Mouse (Mus musculus) hematopoietic stem cell, adult 5-6 weeks (primary cell): Measurements from ENCODE around the gene Sap18. TPM values are rescaled to one million over a fixed set of nuclear protein-coding genes. Genes with fewer than 3 reads are reported as not detected.
"Not testable (repeated sequence)": the region's sequence is repeated elsewhere in the genome, so short reads cannot be mapped to it uniquely, and the experiment has no call there.

Experiments
- ATAC-seq, 2 experiments: fragments of 125-278 bp in 1 of 2; replicated peaks in 1 of 2; 2 replicates each; pipeline ENCODE4 v1.8.0; 2016 to 2017; ENCODE audit warnings: inconsistent platforms in 2 of 2, mild to moderate bottlenecking in 2 of 2, moderate number of reproducible peaks in 2 of 2, low read depth in 1 of 2, moderate TSS enrichment in 1 of 2; ENCODE audit not compliant: low FRiP score in 2 of 2, poor library complexity in 2 of 2, severe bottlenecking in 2 of 2, insufficient read depth in 1 of 2, low TSS enrichment in 1 of 2
- total RNA-seq: library from RNA; stranded (forward); fragments of 172-1452, 232-1000 nt; gene quantifications from 2 replicates; pipeline ENCODE4 v1.2.3, GENCODE M21; 2017

The Sap18 gene
- total RNA-seq, 1 experiment from 2014 or later = 52.1 TPM

DNA sequence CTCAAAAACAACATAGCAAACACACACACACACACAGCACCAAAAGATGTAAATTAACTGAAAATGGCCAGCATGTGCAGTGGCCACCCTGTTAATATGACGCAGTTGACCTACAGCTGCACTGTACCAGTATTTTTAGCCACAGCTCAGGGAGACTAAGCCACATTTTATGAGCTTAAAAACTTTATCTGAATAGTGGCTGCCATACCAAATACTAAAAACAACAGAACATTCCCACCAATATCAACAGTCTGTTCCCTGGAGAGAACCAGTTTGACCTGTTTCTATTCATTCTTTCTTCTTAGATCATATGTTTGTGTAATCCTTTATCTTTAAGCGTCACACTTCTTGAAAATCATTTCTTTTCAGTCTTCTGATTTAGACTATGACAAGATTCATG lies 12.9 kb downstream of the Sap18 start:
- no peak for ATAC-seq

DNA sequence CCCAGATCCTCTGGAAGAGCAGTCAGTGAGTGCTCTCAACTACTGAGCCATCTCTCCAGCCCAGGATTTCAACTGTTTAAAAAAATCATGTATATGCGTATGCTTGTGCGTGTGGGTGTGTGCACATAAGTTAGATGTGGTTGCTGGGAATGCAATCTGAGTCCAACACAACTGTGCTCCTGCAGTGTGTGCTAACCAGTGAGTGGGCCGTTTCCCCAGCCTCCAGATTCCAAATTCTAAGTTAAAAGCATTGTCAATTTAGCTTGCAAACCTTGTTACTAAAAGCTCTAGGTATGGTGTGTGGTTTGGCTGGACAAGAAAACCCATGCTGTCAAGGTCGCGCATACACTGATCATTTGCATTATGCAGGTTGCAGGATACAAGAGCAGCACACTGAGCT lies 13.9 kb downstream of the Sap18 start:
- ATAC-seq = no peak

DNA sequence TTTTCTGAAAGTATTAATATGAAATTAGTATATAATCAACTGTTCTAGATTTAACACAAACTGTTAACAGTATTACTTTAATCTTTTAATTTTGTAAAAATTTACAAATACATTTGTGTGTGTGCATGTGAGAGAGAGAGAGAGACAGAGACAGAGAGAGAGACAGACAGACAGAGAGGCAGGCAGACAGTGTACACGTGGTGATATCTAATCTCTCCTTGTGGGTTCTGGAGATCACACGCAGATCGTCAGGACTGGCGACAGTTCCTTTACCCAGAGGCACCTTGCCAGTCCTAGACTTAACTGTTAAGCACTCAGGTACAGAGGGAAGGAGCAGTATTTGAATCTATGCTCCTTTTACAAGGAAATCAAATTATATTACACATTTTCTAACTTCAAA lies 22.9 kb downstream of the Sap18 start:
- ATAC-seq = no peak

DNA sequence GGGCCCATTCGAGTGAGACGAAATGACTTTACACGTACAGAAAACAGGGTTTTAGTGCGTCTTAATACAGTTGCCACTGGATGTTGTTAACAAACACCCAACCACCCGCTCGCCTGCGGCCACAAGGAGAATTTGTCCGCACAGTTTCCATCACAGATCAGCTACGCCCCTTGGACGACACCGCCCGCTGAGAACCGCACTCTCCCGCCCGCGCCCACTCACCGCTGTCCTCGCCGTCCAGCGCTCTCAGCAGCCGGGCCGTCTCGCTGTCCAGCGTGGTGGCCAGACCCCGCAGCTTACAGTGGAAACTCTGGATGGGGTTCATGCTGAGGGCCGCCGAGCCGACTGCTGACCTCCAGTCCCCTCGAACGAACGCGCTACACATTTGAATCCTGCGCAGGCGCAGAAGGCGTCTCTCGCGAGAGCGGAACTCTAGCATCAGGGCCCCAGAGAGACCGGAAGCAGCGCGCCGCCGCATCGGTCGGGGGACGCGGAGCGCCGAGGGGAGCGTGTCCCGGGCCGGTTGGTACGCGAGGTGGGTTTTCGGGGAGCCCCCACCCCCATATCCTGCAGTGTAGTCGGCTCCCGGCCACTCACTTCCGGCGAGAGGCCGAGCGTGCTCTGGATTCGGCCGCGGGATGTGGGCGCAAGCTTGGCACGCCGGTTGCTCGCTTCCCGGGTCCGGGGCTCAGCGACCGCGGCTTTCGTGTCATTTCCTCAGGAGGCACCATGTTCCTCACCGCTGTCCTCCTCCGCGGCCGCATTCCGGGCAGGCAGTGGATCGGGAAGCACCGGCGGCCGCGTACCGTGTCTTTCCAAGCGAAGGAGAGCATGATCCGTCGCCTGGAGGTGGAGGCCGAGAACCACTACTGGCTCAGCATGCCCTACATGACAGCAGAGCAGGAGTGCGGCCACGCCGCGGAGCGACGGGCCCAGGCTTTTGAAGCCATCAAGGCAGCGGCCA lies 28.1 kb downstream of the Sap18 start, which contains the start of the genes Ska3 and Mrpl57:
Ska3 (minus strand) TSS at position 398 of the 964 bp plus-strand sequence.
Mrpl57 (plus strand) TSS at position 447 of the 964 bp plus-strand sequence.
- ATAC-seq = peak; percentile 82 to 88

DNA sequence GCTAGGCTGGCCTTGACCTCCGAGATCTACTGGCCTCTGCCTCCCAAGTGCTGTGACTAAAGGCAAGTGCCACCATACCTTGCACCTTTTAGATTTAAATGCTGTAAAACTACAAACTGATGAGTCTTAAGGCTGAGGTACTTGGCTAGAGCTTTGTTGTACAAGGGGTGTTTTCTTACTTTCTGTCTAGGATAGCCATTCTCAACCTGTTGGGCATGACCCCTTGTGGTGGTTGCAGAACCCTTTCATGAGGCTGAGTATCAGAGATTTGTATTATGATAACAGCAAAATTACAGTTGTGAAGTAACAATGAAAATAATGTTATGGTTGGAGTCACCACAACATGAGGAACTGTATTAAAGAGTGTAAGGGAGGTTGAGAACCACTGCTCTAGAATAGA lies 29.3 kb downstream of the Sap18 start:
- ATAC-seq = no peak

DNA sequence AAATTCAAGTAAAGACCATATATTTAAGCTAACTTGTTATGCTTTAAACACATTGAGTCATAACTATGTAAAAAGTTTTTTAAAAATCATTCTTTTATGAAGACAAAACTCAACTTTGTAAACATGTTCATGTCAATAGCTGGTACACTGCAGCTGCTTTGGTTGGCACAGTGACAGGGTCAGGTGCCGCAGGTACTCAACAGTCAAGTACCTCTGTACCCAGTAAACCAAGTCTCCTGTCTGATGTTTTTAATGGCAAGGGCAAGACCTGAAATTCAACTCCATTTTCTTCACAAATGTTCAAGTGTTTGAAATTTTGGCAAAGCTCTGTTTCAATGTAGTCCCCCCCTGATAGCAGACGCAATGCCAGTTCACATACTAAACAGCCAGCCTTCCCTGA lies 35.5 kb downstream of the Sap18 start:
- no peak for ATAC-seq

DNA sequence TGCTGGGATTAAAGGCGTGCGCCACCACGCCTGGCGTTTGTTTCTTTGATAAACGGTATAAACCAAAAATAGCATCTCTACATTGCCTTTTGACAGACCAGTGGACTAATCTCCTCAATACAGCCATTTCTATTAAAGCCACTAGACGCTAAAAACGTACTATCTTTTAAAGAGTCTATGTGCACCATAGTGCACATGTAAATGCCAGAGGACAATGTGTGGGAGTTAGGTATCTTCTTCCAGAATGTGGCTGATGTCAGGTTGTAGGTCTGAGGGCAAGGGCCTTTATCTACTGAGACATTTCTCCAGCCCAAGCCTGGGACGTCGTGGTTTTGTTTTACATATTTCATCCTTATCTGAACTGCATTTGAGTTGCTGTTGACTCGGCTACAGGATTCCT lies 37.2 kb downstream of the Sap18 start:
- peak in 1 of 2 experiments; percentile 42; a peak in 1 of 4 replicates for ATAC-seq

DNA sequence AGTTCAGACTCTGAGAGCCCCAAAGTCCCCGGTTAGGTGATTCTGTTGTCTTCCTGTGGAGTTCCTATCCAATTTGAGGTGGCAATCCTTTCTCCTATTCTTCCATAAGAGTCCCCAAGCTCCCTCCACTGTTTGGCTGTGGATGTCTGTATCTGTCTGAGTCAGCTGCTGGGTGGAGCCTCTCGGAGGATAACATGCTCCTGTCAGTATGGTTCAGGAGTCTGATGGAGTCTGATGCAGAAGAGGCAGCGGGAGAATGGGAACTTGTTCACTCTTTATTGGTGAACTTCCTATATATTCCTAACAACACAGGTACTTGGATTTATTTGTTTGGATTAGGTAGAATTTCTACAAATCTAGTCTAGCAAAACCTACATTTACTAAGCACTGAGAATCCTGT lies 46.6 kb downstream of the Sap18 start:
- no peak for ATAC-seq

DNA sequence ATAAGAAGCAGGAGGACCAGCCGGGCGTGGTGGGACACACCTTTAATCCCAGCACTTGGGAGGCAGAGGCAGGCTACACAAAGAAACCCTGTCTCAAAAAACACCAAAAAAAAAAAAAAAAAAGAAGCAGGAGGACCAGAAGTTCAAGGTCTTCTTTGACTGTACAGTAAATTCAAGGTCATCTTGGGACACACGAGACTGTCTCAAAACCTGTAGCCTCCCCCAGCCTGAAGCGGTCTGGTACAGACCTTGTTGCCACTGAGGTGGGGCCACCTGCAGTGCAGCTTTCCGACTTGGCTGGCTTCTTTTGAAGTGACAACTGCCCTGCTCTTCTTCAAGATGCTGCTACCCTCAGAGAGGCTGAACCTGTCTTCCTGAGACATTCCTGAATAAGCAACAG lies 50.1 kb downstream of the Sap18 start:
- ATAC-seq = not testable (repeated sequence)

DNA sequence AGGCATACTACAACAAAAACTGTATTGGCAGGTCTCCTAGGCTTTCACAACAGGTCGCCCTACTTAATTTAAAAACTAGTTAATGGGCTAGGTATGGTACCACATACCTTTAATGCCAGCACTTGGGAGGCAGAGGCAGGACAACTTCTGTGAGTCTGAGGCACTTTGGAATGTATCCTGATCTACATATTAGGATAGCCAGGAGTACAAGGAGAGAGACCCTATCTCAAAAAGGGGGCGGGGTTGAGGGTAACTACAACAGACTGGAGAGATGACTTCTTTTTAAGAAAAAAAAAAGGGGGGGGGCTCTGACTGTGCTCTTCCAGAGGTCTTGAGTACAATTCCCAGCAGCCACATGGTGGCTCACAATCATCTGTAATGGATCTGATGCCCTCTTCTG lies 50.7 kb downstream of the Sap18 start:
- ATAC-seq = no peak

DNA sequence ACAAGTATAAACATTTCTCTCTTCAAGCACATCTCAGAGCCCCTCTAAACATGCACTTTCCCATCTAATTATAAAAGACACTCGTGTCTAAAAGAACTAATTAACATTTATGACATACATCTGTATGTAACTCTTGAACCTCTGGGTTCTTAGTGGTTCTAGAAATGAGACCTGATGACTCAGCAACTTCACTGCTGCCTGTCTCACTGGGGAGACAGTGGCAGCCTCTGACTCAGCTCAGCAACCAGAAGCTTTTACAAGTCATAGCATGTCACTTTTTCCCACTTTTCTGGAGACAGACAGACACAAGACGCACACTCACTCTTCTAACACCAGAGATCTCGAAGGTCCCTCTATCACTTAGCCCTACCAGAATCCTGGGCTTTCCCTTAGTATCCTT lies 52.4 kb downstream of the Sap18 start:
- ATAC-seq = no peak; a peak in 1 of 4 replicates

DNA sequence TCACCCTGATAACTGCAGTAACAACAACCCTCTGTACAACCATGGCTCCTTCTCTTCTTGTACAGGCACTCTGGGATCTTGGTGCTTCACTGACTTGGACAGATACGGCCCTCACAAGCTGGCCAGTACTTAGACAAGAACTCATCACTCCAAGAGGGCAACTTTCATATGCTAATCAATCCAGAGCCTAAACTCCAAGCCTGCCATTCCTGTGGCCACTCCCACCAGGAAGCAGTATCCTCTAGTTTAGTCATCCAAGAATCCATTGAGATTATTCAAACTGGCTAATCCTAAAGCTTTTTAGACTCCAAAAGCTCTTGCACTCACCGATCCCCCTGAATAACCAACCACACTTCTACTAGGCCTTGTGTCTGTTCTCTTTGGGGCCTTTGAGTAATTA lies 55.0 kb downstream of the Sap18 start:
- ATAC-seq = no peak

DNA sequence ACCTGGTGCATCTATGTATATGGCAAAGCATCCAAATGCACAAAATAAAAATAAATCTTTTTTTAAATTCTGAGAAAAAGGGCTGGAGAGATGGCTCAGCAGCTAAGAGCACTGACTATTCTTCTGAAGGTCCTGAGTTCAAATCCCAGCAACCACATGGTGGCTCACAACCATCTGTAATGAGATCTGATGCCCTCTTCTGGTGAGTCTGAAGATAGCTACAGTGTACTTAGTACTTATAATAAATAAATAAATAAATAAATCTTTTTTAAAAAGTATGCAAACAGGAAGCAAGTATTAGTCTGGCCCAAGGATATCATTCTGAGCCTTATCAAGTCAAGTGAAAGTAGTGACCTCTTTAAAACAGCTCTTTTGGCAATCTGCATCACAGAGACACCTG lies 58.1 kb downstream of the Sap18 start:
- not testable (repeated sequence) for ATAC-seq

Other genes with a start within 250 kb of the Sap18 start
- 13.3 and 19.6 TPM in 2 replicates for gene Eef1akmt1, start 226.6 kb upstream of the Sap18 start, total RNA-seq
- 38.5 and 39.5 TPM in 2 replicates for gene Xpo4, start 132.8 kb upstream of the Sap18 start, total RNA-seq
- not detected in 2 replicates for gene Gm49361, start 52.1 kb upstream of the Sap18 start, total RNA-seq
- gene Lats2, start 39.8 kb upstream of the Sap18 start, total RNA-seq = 13.1 and 14.6 TPM in 2 replicates
- gene Ska3, start 28.0 kb downstream of the Sap18 start, total RNA-seq = 30.1 and 31.7 TPM in 2 replicates
- 27.0 and 28.4 TPM in 2 replicates for gene Mrpl57, start 28.1 kb downstream of the Sap18 start, total RNA-seq
- 43.2 and 51.2 TPM in 2 replicates for gene Zdhhc20, start 92.1 kb downstream of the Sap18 start, total RNA-seq
- 90.1 and 101 TPM in 2 replicates for gene Micu2, start 201.1 kb downstream of the Sap18 start, total RNA-seq